Comparison of ENCODE assay signal across 36 mouse cellular contexts in genomic region chr3:86168841-86169425, GRCm38 (mm10). TPM values are rescaled to one million over a fixed set of nuclear protein-coding genes. Genes with fewer than 3 reads are reported as not detected.
DNase-seq lines count a peak whose midpoint lies in the region; ATAC-seq and TF ChIP-seq lines count a peak whose summit lies in the region.
"Had no signal": no experiment of that assay in that cellular context is flagged by ENCODE, and none has a peak within 500 bp of the region (broad histone marks: within the 10 kb centered on the region; RNA-seq: fewer than 3 reads in every experiment).

No protein-coding gene starts in this region.

- H3K9ac ChIP-seq in kidney, embryonic 15.5 days, result no peak overlapping the region
- H3K9ac ChIP-seq: embryonic facial prominence, embryonic 13.5 days; forebrain, postnatal 0 days; heart, embryonic 12.5 days; hindbrain, embryonic 15.5 days; limb, embryonic 15.5 days; liver, embryonic 13.5 days; neural tube, embryonic 15.5 days had no signal

- 75% methylated on average over 8 of the region's 8 CpGs for WGBS in kidney, embryonic 15.5 days

- H3K4me2 ChIP-seq in kidney, embryonic 15.5 days, result no peak overlapping the region
- H3K4me2 ChIP-seq: embryonic facial prominence, embryonic 13.5 days; heart, embryonic 12.5 days; hindbrain, embryonic 15.5 days; limb, embryonic 15.5 days; liver, embryonic 13.5 days; midbrain, embryonic 11.5 days; neural tube, embryonic 15.5 days had no signal

- no peak overlapping the region for H3K4me3 ChIP-seq in gastrocnemius, adult 2 months
- no peak overlapping the region for H3K4me3 ChIP-seq in kidney, embryonic 15.5 days (replicated peaks)
- H3K4me3 ChIP-seq: embryonic facial prominence, embryonic 13.5 days; heart, embryonic 12.5 days; hindbrain, embryonic 10.5 days; hindbrain, embryonic 15.5 days; limb, embryonic 10.5 days; limb, embryonic 15.5 days; liver, embryonic 13.5 days; neural tube, embryonic 15.5 days had no signal

- no peaks in the 10 kb centered on the region for H3K9me3 ChIP-seq in kidney, embryonic 15.5 days (replicated peaks)
- H3K9me3 ChIP-seq: embryonic facial prominence, embryonic 13.5 days; heart, embryonic 12.5 days; hindbrain, embryonic 10.5 days; hindbrain, embryonic 15.5 days; limb, embryonic 10.5 days; limb, embryonic 15.5 days; liver, embryonic 13.5 days; neural tube, embryonic 15.5 days had no signal

- TF ChIP-seq CTCF in gastrocnemius, adult 2 months (IDR thresholded peaks at IDR 0.05), result no peak

- peak; percentile 87 for ATAC-seq in common myeloid progenitor, adult 5-6 weeks (replicated peaks; ENCODE audit: low read depth, poor library complexity, severe bottlenecking)
- peak; percentile 73 for ATAC-seq in megakaryocyte progenitor cell, adult 5-6 weeks (replicated peaks; ENCODE audit: poor library complexity)
- ATAC-seq in kidney, embryonic 15.5 days (replicated peaks; ENCODE audit: low FRiP score), result no peak
- ATAC-seq: CD4-positive, CD25-positive, alpha-beta regulatory T cell, adult 4 months; forebrain, postnatal 0 days; inflammation-experienced regulatory T-cells, adult 6 months had no signal

- H3K36me3 ChIP-seq in kidney, embryonic 15.5 days, result no peaks in the 10 kb centered on the region
- H3K36me3 ChIP-seq: embryonic facial prominence, embryonic 13.5 days; heart, embryonic 12.5 days; hindbrain, embryonic 10.5 days; hindbrain, embryonic 15.5 days; limb, embryonic 10.5 days; limb, embryonic 15.5 days; liver, embryonic 13.5 days; neural tube, embryonic 15.5 days had no signal

- peak overlapping the region; percentile 48 for H3K27ac ChIP-seq in gastrocnemius, adult 2 months
- H3K27ac ChIP-seq in kidney, embryonic 15.5 days, result no peak overlapping the region
- H3K27ac ChIP-seq: embryonic facial prominence, embryonic 13.5 days; hindbrain, embryonic 10.5 days; hindbrain, embryonic 15.5 days; limb, embryonic 10.5 days; limb, embryonic 15.5 days; liver, embryonic 13.5 days; neural tube, embryonic 15.5 days; stomach, postnatal 0 days had no signal

- H3K27me3 ChIP-seq in kidney, embryonic 15.5 days, result no peaks in the 10 kb centered on the region
- H3K27me3 ChIP-seq: embryonic facial prominence, embryonic 13.5 days; heart, embryonic 12.5 days; hindbrain, embryonic 15.5 days; limb, embryonic 15.5 days; liver, embryonic 13.5 days; neural tube, embryonic 15.5 days had no signal

- no peaks in the 10 kb centered on the region for H3K4me1 ChIP-seq in kidney, embryonic 15.5 days
- H3K4me1 ChIP-seq: embryonic facial prominence, embryonic 13.5 days; heart, embryonic 12.5 days; hindbrain, embryonic 10.5 days; hindbrain, embryonic 15.5 days; limb, embryonic 10.5 days; limb, embryonic 15.5 days; liver, embryonic 13.5 days; neural tube, embryonic 15.5 days had no signal

- no peak for DNase-seq in gastrocnemius, adult 2 months
- DNase-seq in gastrocnemius, postnatal 36 days, result no peak
- peak; percentile 31 for DNase-seq in Muller cell, postnatal 12 days (ENCODE audit: inconsistent ontology term)
- DNase-seq in left cerebral cortex, postnatal 10 days (ENCODE audit: extremely low spot score in 1 of 2, low spot score in 2 of 2), result no peak
- DNase-seq in frontal cortex, postnatal 25 days (ENCODE audit: low spot score in 2 of 2), result no peak
- DNase-seq: adrenal gland, adult 2 months; adrenal gland, postnatal 36 days; cerebellum, adult 11 months; cerebellum, adult 9-10 months; cerebellum, postnatal 36 days; forebrain, postnatal 0 days; heart, adult 18-20 months; kidney, adult 11 months; kidney, postnatal 36 days; layer of hippocampus, postnatal 36 days; liver, embryonic 13.5 days; lung, adult 18-20 months; lung, postnatal 14 days; retina, postnatal 1 day; right cerebral cortex, postnatal 14 days; thymus, adult 18-20 months; thymus, postnatal 25 days had no signal

- intact Hi-C loops in gastrocnemius, adult 2 months (cut with DNase I), result no loop called here
- intact Hi-C loops in gastrocnemius, postnatal 36 days (cut with DNase I), result no loop called here
- intact Hi-C loops in left cerebral cortex, postnatal 10 days (cut with DNase I), result no loop called here

RNA-seq across cellular contexts. Expression of gene Rps3a1, which starts 26.4 kb away (rescaled TPM):
- 100 to 1,000 TPM; 405 to 499 TPM for total RNA-seq in gastrocnemius, adult 2 months (2021)
- total RNA-seq in gastrocnemius, postnatal 36 days (2021), result 100 to 1,000 TPM; 317 to 400 TPM
- total RNA-seq in common myeloid progenitor, adult 5-6 weeks (2017), result 7,220 and 7,747 TPM in 2 replicates
- total RNA-seq in megakaryocyte progenitor cell, adult 5-6 weeks (2015), result 3,851 and 3,962 TPM in 2 replicates
- 6,854 and 7,683 TPM in 2 replicates for total RNA-seq in megakaryocyte progenitor cell, adult 5-6 weeks (2017)
- 1,242 and 1,382 TPM in 2 replicates for polyA plus RNA-seq in kidney, embryonic 15.5 days (2015; fragmentation: Nextera tagmentation; extraction: Ambion mirVana)
- total RNA-seq in left cerebral cortex, postnatal 10 days (2021), result 100 to 1,000 TPM; 421 to 422 TPM

RNA-seq across cellular contexts. Expression of gene Lrba, which starts 55.5 kb away (rescaled TPM):
- 10 to 100 TPM; 24.1 to 28.3 TPM for total RNA-seq in gastrocnemius, adult 2 months (2021)
- 10 to 100 TPM; 19.3 to 23.1 TPM for total RNA-seq in gastrocnemius, postnatal 36 days (2021)
- total RNA-seq in common myeloid progenitor, adult 5-6 weeks (2017), result 27.1 and 33.8 TPM in 2 replicates
- total RNA-seq in megakaryocyte progenitor cell, adult 5-6 weeks (2015), result 11.5 and 12.8 TPM in 2 replicates
- total RNA-seq in megakaryocyte progenitor cell, adult 5-6 weeks (2017), result 16.4 and 17.2 TPM in 2 replicates
- polyA plus RNA-seq in kidney, embryonic 15.5 days (2015; fragmentation: Nextera tagmentation; extraction: Ambion mirVana), result 7.4 and 7.6 TPM in 2 replicates
- 10 to 100 TPM; 18.4 to 19.3 TPM for total RNA-seq in left cerebral cortex, postnatal 10 days (2021)

Comparison
In these comparisons a context has a peak if more than half of its experiments do, and no peak if none do; other contexts are left out.
1. RNA of gene Rps3a1, which starts 26.4 kb away (total RNA-seq): 7,220 to 7,747 TPM in common myeloid progenitor, adult 5-6 weeks and 3,851 to 7,683 TPM in megakaryocyte progenitor cell, adult 5-6 weeks; 405 to 499 TPM in gastrocnemius, adult 2 months, 421 to 422 TPM in left cerebral cortex, postnatal 10 days and 317 to 400 TPM in gastrocnemius, postnatal 36 days; every median in the first group is over 4 times any median in the second.